Mouse (Mus musculus): ENCODE results near the gene Pomc.
A peak's percentile ranks its signal among the peaks of the same experiment; 100 is the strongest.
"Not testable (repeated sequence)": the region's sequence is repeated elsewhere in the genome, so short reads cannot be mapped to it uniquely, and the experiment has no call there.

Gene Pomc

DNA sequence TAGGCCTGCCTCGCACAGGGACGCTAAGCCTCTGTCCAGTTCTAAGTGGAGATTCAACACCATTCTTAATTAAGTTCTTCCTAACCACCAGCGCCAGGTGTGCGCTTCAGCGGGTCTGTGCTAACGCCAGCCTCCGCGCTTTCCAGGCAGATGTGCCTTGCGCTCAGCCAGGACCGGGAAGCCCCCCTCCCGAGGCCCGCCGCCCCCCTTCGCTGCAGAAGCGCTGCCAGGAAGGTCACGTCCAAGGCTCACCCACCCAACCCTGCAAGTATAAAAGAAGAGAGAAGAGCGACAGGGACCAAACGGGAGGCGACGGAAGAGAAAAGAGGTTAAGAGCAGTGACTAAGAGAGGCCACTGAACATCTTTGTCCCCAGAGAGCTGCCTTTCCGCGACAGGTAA, at the start of gene Pomc:
TSS of gene Pomc (plus strand) at position 301 of the 400 bp plus-strand sequence.
- no peak for DNase-seq (ENCODE audit: low read depth in 1 of 2, low spot score in 2 of 2)

DNA sequence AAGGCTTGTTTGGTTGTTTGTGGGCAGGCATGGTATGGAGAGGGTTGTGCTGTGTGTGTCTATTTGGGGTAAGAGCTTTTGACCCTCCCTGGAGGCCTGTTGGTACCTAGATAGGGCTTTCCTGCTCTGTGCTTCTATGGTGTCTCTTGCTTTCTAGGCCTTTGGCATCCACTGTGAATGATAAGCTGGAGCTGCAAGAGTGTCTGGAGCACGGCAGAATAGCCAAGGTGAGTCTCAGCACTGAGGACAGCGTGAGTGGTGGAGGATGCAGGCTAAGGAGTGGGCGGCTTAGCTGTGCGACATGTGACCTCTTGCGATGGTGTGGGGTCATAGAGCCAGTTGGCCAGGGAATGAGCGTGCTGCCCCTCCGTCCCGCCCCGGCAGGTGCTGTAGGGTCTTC, 49.3 kb upstream of the Pomc start:
- DNase-seq (ENCODE audit: low read depth in 1 of 2, low spot score in 2 of 2): no peak

DNA sequence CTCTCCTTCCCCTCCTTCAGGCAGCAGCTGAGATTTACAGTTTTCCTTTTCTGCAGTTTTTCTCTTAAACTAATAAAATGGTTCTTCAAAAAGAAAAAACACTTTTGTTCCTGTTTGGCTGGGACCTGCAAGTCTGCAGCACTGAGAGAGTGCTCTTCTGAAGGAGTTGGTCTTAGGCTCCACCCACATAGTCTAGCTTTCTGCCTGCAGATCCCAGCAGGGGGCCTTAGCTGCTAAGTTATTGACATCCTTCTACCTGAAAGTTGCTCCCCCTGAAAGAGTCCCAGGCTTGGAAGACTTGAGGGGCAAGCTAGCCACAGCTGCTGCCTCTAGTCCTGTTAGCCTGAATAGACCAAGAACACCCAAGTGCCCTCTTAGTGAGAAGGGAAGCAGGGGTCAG, 48.4 kb upstream of the Pomc start:
- DNase-seq (ENCODE audit: low read depth in 1 of 2, low spot score in 2 of 2): no peak

DNA sequence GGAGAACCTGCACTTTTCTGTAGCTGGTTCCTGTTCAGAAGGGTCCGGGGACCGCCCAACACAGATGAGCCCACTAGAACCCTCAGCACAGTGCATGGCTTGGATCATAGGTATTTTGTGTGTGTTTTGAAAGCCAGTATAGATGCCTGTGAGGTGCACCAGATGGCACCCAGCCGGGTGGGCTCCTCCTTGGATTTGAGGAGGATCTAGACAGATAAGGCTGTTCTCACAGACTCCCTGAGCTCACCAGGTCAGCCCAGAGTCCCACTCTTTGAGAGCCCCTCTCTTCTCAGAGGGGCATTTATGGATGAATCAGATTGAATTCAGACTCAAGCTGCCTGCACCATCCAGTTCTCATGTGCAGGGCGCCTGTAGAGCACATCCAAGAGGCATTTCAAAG, 47.7 kb upstream of the Pomc start:
- no peak for DNase-seq (ENCODE audit: low read depth in 1 of 2, low spot score in 2 of 2)

DNA sequence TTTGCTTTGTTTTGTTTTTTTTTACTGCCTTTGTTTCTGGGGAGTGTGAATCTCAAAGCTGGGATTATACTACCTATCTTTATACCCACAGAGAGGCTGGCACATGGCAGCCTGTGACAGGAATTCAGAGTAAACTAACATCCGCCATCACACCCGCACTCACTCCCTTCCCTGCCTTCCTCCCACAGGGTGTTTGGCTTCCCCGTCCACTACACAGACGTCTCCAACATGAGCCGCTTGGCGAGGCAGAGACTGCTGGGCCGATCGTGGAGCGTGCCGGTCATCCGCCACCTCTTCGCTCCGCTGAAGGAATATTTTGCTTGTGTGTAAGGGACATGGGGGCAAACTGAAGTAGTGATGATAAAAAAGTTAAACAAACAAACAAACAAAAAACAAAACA, 47.3 kb upstream of the Pomc start:
- no peak for DNase-seq (ENCODE audit: low read depth in 1 of 2, low spot score in 2 of 2)

DNA sequence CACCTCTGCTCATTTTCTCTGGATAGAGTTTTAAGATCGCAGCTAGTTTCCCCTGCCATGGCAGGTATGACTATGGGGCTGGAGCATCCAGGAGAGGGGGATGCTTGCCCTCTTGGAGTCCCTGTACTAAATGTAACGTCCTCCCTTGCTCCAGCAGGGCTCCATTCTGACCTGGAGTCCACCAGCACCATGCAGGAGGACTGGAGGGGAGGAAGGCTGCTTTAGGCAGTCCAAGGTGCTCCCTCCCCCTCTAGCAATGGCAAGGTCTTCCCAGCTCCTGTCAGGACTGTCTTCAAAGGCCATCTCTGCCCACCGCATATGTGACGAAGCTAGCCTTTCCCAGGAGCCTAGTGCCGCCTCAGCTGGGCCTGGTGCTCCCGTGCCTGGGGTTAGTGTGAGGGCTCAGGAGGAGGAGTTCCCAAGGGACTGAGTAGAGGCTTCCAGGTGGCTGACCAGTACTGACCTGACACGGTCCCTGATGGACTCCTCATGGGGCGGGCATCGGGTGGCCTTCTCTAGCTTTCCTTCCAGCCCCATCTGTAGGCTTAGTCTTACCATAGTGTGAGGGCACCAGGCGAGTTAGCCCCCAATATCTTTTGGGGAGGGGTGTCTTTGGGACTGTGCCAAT, 44.2 kb upstream of the Pomc start:
- no peak for DNase-seq (ENCODE audit: low read depth in 1 of 2, low spot score in 2 of 2)

DNA sequence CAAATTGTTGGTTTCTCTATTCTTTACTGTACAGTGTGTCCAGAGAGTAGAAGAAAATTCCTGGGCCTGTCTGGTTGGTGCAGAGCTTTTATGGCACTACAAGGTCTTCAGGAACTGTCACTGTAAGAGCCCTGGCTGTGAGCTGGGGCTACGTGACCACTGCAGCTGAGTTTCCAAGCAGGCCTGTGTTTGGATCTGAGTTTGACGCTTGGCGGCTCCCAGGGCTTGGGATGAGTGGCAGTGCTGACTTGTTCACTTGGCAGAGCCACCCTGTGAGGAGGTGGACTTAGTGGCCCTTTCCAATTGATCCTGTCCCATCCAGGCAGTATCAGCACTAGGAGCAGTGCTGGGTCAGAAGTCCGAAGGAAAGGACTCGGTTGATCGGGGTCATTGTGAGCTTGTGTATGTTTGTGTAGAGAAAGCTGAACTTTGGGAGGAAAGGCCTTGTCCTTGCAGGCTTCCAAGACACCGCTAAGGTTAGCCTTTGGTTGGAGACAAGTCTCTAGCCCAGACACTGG, 42.9 kb upstream of the Pomc start:
- no peak for DNase-seq (ENCODE audit: low read depth in 1 of 2, low spot score in 2 of 2)

DNA sequence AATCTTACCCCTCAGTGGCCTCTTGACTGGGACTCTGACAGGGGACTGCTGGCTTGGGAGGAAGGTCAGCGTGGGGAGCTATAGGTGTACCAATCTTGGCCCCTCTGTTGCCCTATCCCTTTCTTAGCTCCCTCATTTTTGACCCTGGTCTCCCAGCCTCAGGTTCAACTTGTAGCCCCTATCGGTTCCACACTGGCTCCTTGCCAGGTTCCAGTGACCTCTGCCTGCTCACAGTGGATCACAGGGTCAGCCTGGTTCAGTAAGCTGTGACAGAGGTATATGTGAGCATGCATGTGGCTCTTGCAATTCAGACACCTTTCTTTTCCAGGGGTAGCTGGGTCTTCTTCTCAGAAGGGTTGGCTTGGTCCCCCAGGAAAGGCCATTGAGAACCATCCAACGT, 38.9 kb upstream of the Pomc start:
- no peak for DNase-seq (ENCODE audit: low read depth in 1 of 2, low spot score in 2 of 2)

DNA sequence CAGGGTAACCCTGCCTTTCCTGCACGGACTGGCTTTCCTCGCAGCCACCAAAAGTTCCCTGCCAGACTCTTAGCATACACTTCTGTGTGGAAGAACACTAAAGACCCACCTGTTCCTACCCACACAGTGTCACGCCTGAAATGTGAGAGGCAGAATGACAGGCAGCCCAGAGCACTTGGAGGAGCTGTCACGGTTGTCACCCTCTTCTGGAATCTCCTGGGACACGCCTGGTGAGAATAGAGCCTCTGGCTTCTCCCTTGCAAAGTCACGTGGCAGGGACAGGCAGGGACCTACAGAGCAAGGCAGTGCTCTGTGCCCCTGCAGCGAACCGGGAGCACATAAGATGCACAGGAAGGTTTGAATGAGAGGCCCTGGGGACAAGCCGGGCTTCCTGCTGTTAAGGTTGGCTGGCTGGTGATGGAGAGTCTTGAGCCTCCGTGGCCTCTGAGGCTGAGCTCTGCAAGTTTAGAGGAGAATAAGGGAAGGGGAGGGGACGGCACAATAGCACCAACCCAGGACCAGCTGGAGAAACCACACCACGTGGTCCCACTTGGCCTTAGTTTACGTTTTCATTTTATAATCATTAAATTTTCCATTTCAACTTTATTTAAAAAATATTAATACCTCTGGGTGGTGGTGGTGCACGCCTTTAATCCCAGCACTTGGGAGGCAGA, 36.9 kb upstream of the Pomc start:
- no peak for DNase-seq (ENCODE audit: low read depth in 1 of 2, low spot score in 2 of 2)

DNA sequence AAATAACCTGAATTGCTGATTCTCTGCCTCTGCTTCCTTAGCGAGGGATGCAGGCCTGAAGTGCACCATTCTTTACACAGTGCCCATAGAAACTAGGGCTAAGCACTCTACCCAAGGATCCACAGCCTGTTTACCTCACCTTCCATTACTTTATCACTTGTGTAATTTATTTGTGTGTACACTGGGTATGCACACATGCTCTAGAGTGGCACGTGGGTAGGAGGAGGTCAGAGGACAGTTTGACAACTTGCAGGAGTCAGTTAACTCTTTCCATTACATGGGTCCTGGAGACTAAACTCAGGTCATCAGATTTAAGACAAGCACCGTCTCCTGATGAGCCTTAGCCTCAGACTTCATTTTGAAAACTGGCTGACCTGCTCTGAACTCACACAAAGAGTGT, 36.2 kb upstream of the Pomc start:
- DNase-seq (ENCODE audit: low read depth in 1 of 2, low spot score in 2 of 2): no peak

DNA sequence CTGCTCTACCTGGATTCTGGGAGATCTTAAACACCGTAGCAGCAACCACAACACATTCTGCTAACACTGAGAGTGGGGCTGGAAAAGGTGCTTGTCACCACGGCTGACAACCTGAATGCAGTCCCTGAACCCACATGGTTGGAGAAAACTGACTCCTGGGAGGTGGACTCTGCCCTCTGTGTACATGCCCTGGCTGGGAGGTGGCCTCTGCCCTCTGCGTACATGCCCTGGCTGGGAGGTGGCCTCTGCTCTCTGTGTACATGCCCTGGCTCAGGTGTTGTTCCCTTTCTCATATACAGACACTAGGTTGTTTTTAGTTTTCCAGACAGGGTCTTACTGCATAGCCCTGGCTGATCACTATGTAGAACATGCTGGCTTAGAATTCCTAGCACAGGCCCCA, 35.3 kb upstream of the Pomc start:
- no peak for DNase-seq (ENCODE audit: low read depth in 1 of 2, low spot score in 2 of 2)

DNA sequence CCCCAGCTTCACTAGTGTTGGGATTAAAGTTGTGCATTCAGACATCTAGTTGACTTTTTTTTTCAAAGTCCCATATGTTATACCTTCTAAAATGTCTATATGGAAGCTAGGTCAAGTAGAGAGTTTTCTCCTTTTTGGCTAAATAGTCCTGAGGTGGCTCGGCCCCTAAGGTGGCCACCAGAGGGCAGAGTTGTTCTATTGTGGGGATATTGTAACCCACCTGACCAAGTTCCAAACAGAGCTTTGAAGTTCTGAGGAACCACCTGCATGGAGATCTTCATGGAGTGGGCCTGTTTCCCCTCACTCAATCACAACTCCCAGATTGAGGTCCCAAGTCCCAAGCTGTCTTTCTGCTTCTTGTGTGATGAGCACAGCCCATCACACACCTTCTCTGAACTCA, 28.6 kb upstream of the Pomc start:
- DNase-seq (ENCODE audit: low read depth in 1 of 2, low spot score in 2 of 2): peak in 1 of 2 experiments; percentile 26

DNA sequence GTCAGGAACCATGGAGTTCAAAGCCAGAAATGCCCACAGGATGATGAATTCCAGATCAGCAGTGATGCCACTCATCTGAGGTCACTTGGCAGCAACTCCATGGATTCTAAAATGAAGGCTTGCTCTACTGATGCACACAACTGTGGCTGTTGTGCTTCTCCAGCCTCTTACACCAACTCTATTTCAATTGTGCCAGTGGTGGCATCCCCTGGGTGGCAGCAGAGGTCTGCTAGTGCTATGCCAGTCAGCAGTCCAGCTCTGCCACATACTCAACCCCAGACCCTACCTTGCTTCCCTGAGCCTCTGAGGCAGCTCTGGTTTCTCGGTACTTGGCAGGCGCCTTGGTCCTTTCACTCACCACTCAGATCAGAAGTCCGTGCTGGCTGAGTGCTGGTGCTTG, 25.9 kb upstream of the Pomc start:
- no peak for DNase-seq (ENCODE audit: low read depth in 1 of 2, low spot score in 2 of 2)

DNA sequence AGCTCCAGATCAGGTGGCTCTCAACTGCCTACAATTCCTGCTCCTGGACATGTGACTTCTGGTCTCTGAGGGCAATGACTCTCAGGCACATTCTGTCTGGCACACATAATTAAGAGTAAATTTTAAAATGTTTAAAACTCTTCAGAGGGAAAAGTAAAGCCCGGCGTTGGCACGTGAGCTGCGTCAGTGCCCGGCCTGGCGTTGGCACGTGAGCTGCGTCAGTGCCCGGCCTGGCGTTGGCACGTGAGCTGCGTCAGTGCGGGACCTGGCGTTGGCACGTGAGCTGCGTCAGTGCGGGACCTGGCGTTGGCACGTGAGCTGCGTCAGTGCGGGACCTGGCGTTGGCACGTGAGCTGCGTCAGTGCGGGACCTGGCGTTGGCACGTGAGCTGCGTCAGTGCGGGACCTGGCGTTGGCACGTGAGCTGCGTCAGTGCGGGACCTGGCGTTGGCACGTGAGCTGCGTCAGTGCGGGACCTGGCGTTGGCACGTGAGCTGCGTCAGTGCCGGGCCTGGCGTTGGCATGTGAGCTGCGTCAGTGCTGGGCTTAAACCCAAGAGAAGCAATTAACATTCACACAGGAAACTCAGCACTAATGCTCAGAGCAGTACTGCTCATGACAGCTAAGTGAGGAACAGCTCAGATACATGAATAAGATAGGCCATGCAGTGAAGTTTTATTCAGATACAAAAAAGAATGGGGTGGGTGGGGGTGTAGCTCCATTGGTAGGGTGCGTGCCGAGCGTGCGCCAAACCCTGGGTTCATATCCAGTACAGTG, 24.5 kb upstream of the Pomc start:
- not testable (repeated sequence) for DNase-seq (ENCODE audit: low read depth in 1 of 2, low spot score in 2 of 2)

DNA sequence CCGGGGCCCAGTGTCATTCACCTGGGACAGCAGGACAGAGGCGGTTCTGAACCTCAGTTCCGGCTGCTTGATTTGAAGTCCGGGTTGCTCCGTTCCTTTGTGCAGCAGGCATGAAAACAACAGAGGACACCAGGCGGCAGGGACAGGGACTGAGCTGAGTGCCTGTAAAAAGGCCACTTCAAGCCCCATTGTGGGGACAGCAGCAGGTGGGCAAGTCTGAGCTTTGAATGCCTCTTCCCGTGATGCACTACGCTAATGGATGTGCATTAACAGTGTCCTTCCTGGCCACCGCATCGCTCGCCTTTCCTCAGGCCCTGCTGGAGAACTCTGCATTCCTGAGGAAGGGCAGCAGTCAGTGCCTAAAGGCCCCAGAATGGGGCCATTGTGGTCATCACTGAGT, 12.7 kb upstream of the Pomc start:
- DNase-seq (ENCODE audit: low read depth in 1 of 2, low spot score in 2 of 2): no peak

DNA sequence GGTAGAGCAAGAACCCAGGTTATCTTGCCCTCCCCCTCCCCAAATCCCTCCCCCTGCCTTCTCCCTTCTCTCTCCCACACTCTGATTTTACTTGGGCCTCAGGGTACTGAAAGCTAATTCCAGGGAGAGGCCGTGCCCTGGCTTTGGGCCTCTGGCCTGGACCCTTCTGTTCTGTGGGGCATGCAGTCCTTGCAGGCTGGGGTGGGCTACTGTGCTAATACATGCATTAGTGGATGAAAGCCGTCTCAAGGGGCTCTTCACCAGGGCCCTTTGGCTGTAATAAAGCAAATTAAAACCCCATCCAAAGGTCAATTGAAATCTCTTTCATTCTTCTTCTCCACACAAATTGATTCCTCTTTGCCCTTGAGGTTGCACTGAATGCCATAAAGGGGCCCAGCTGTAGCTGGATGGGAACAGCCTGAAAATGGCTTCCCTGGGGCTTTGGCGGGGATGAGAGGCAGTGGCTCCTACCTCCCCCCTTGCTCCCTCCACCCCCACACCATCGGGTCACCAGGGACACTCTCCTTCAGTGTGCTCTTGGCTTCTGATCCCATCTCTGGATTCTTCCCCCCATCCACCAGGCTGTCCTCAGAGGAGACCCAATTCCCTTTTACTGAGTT, 10.2 kb upstream of the Pomc start:
- DNase-seq (ENCODE audit: low read depth in 1 of 2, low spot score in 2 of 2): no peak

DNA sequence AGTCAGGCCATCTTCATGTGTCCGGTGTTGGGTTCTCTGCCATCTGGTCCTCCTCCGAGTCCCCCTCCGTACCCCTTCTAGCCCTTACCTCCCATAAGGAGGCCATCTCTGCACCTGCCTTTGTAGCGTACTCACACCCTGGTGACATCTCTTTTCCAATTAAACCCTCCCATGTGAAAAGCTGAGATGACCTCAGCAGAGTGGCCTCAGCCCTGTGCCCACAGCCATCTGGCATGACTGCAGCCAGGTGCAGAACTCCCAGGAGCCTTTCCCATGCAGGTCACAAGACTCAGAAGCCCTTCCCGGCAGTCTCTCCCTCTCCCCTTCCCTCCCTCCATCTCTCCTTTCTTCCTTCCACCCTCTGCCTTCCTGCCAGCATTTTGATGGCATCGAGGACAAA, 7.2 kb upstream of the Pomc start:
- no peak for DNase-seq (ENCODE audit: low read depth in 1 of 2, low spot score in 2 of 2)

DNA sequence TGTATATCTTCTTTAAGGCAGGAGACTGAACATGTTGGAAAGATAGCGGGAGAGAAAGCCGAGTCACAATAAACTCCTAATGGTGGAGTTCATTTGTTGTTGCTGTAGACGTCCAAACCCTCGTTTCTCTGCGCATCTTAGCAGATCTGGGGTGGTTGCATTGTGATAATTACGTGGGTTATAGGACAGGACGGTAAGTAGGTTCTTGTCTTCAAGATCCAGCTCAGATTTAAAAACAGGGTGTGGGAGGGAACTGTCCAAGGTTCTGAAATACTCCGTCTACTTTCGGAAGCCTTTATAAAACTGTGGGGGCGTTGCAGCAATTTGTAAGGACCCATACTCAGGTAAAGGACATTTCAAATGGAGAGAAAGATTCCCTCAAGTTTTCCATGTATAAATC, 620 bp downstream of the Pomc start:
- no peak for DNase-seq (ENCODE audit: low read depth in 1 of 2, low spot score in 2 of 2)

DNA sequence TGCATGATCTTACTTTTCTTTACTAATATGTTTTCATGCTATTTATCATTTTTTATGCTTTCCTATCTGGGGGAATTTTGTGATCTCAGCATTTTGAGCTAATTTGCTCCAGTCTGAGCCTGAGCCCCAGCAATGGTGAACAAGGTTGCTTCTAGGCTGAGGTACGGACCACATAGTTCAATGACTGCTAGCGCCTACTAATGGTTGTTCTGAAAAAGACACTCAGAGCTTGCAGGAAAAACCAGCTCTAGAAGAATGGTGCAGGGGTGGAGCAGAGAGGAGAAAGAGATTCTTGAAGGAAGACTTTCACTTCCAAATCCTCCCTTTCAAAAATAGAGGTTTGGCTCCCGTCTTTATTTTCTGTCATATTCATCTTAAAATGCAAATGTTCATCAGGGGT, 1.6 kb downstream of the Pomc start:
- no peak for DNase-seq (ENCODE audit: low read depth in 1 of 2, low spot score in 2 of 2)

DNA sequence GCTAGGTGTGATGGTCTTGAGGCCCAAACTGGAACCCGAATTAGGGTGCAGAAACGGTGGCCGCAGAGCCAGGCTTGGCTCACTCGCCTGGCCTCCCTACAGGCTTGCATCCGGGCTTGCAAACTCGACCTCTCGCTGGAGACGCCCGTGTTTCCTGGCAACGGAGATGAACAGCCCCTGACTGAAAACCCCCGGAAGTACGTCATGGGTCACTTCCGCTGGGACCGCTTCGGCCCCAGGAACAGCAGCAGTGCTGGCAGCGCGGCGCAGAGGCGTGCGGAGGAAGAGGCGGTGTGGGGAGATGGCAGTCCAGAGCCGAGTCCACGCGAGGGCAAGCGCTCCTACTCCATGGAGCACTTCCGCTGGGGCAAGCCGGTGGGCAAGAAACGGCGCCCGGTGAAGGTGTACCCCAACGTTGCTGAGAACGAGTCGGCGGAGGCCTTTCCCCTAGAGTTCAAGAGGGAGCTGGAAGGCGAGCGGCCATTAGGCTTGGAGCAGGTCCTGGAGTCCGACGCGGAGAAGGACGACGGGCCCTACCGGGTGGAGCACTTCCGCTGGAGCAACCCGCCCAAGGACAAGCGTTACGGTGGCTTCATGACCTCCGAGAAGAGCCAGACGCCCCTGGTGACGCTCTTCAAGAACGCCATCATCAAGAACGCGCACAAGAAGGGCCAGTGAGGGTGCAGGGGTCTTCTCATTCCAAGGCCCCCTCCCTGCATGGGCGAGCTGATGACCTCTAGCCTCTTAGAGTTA, 5.2 kb downstream of the Pomc start:
- DNase-seq (ENCODE audit: low read depth in 1 of 2, low spot score in 2 of 2): peak; percentile 50 to 60

DNA sequence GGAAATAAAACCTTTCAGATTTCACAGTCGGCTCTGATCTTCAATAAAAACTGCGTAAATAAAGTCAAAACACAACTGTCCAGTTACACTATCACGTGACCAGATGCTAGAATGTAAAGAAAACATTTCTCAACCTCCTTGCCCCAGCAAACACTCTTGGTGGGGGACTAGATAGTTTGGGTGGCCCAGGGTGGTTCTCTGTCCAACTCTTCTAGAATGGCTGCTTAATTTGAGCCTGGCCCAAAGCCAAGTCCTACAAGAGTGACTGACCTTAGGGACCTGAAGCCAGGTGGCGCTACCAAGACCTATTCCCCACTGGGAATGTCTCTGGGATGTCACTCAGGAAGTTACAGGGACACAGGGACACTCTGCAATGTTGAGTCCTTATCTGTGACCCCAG, 5.8 kb downstream of the Pomc start:
- no peak for DNase-seq (ENCODE audit: low read depth in 1 of 2, low spot score in 2 of 2)

Data from monocyte, adult 2 months (primary cell).